Mouse (Mus musculus): ENCODE data around the gene Mier2. TPM values are rescaled to one million over a fixed set of nuclear protein-coding genes. Genes with fewer than 3 reads are reported as not detected.

The Mier2 gene
- polyA plus RNA-seq, 2 experiments: 5.2 to 16.4 TPM

DNA sequence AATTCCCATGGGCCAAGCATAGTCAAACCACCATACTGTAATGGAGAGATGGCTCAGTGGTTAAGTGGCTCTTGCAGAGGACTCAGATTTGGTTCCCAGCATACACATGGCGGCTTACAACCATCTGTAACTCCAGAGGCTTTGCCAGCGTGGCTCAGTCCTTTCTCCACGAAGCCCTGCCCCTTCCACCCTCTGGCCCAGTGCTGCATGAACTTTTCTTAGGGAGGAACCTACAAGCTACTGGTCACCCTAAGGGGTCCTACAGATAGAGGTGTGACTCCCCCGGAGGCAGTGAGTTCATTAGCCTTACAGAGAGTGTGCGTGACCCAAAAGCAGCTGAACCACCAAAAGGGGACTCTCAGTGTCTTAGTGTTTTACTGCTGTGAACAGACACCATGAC, 2.0 kb upstream of the Mier2 start:
- Histone ChIP-seq H3K27me3 (ENCODE audit: control insufficient read depth, insufficient read depth, low read length) (no peaks in the 10 kb centered on the region), H3K27ac (no peak overlapping the region), H3K9me3 (ENCODE audit: control insufficient read depth, low read length) (no peaks in the 10 kb centered on the region), H3K4me1 (replicated peaks; ENCODE audit: control insufficient read depth in 2 of 2, insufficient read depth in 2 of 2, low read length in 1 of 2) (peaks cover 0 to 12% of the 10 kb centered on the region in 2 experiments; a peak in 2 of 4 replicates), H3K4me2 (ENCODE audit: low read depth) (no peak overlapping the region), H3K36me3 (replicated peaks; ENCODE audit: control insufficient read depth, insufficient read depth, low read depth) (no peaks in the 10 kb centered on the region), H3K9ac (replicated peaks) (no peak overlapping the region), H3K4me3 (ENCODE audit: insufficient read depth in 1 of 2, low read depth in 2 of 2, low read length in 2 of 2) (no peak overlapping the region)
- WGBS (ENCODE audit: insufficient replicate concordance): 66% methylated on average over 5 of the region's 5 CpGs
- TF ChIP-seq CTCF (IDR thresholded peaks at IDR 0.05; ENCODE audit: low read depth) (no peak), EP300 (IDR thresholded peaks at IDR 0.05; ENCODE audit: low read depth) (no peak)
- DNase-seq (ENCODE audit: low read depth in 3 of 3, low spot score in 3 of 3) (no peak), ATAC-seq (ENCODE audit: insufficient read depth) (no peak)

DNA sequence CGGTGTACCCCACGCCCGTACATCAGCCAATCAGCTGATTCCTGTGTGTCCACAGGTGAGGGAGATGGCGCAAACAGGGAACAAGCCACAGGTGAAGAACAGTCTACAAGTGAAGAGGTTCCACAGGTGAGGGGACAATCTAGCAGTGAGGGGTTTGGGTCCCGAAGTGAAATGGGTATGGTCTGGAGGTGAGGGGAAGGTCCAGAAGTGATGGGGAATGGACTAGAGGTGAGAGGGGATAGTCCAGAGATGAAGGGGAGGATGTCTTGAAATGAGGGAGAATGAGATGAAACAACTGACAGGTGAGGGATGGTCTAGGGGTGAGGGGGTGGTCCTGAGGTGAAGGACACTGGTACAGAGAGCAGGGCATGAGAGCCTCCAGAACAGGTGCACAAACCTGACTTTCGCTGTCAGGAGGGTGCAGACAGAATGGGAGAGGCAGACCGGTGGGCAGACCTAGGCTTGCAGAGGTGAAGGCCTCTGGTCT, 282 bp upstream of the Mier2 start:
- Histone ChIP-seq H3K27ac (no peak overlapping the region), H3K4me1 (replicated peaks; ENCODE audit: control insufficient read depth in 2 of 2, insufficient read depth in 2 of 2, low read length in 1 of 2) (peaks cover 0 to 12% of the 10 kb centered on the region in 2 experiments; a peak in 2 of 4 replicates), H3K36me3 (replicated peaks; ENCODE audit: control insufficient read depth, insufficient read depth, low read depth) (no peaks in the 10 kb centered on the region), H3K9me3 (ENCODE audit: control insufficient read depth, low read length) (no peaks in the 10 kb centered on the region), H3K9ac (replicated peaks) (no peak overlapping the region), H3K4me2 (ENCODE audit: low read depth) (peak overlapping the region; percentile 77), H3K4me3 (ENCODE audit: insufficient read depth in 1 of 2, low read depth in 2 of 2, low read length in 2 of 2) (peak overlapping the region; percentile 56 to 82), H3K27me3 (ENCODE audit: control insufficient read depth, insufficient read depth, low read length) (no peaks in the 10 kb centered on the region)
- DNase-seq (ENCODE audit: low read depth in 3 of 3, low spot score in 3 of 3): no peak
- WGBS (ENCODE audit: insufficient replicate concordance): 23% methylated on average over 7 of the region's 7 CpGs
- TF ChIP-seq EP300 (IDR thresholded peaks at IDR 0.05; ENCODE audit: low read depth) (no peak), CTCF (IDR thresholded peaks at IDR 0.05; ENCODE audit: low read depth) (no peak)
- no peak for ATAC-seq (ENCODE audit: insufficient read depth)

DNA sequence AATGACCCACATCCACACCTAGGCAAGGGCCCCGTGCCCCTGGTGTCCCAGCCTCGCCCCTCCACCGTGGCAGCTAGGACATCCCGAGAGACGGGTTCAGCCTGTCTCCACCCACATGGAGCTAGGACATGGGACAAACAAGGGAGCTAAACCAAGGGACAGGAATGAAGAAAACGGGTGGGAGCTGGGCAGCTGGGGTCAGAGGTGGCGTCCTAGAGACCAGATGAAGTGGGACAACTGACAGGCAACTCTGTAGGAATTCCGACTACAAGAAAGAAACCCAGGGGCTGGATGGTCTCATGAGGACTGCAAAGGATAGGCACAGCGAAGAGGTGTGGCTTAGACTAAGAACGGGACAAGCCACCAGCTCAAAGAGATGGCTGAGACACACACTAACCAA, 1.3 kb downstream of the Mier2 start:
- no peak overlapping the region for H3K27ac ChIP-seq
- no peaks in the 10 kb centered on the region for H3K27me3 ChIP-seq (ENCODE audit: control insufficient read depth, insufficient read depth, low read length)
- peak overlapping the region; percentile 56 to 82 for H3K4me3 ChIP-seq (ENCODE audit: insufficient read depth in 1 of 2, low read depth in 2 of 2, low read length in 2 of 2)
- H3K9me3 ChIP-seq (ENCODE audit: control insufficient read depth, low read length): no peaks in the 10 kb centered on the region
- DNase-seq (ENCODE audit: low read depth in 3 of 3, low spot score in 3 of 3): no peak
- peak overlapping the region; percentile 77 for H3K4me2 ChIP-seq (ENCODE audit: low read depth)
- peaks cover 0 to 12% of the 10 kb centered on the region in 2 experiments; a peak in 2 of 4 replicates for H3K4me1 ChIP-seq (replicated peaks; ENCODE audit: control insufficient read depth in 2 of 2, insufficient read depth in 2 of 2, low read length in 1 of 2)
- no peak for ATAC-seq (ENCODE audit: insufficient read depth)
- no peak overlapping the region; the same call in 1 of the 2 replicates for H3K9ac ChIP-seq (replicated peaks)
- TF ChIP-seq CTCF (IDR thresholded peaks at IDR 0.05; ENCODE audit: low read depth) (no peak), EP300 (IDR thresholded peaks at IDR 0.05; ENCODE audit: low read depth) (no peak)
- 34% methylated on average over 10 of the region's 10 CpGs for WGBS (ENCODE audit: insufficient replicate concordance)
- peaks cover 4% of the 10 kb centered on the region; the same call in 1 of the 2 replicates for H3K36me3 ChIP-seq (replicated peaks; ENCODE audit: control insufficient read depth, insufficient read depth, low read depth)

DNA sequence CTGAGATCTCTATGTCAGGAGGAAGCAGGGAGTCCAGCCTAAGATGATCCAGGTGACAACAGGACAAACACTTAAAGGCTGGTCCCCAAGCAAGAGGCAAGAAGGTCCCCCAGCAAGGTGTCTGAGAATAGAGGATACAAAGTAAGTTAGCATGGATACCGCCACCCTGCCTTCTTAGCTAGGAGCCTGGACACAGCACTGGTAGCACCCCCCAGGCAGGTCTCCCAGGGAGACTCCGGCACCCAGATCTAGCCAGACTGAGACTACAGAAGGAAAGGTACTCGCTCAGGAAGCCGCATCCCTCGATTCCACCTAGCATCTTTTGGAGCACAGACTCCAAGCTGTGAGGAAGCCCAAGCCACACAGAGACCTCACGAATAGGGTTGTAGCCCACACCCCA, 1.8 kb downstream of the Mier2 start:
- Histone ChIP-seq H3K36me3 (replicated peaks; ENCODE audit: control insufficient read depth, insufficient read depth, low read depth) (peaks cover 4% of the 10 kb centered on the region; the same call in 1 of the 2 replicates), H3K4me3 (ENCODE audit: insufficient read depth in 1 of 2, low read depth in 2 of 2, low read length in 2 of 2) (no peak overlapping the region), H3K27me3 (ENCODE audit: control insufficient read depth, insufficient read depth, low read length) (no peaks in the 10 kb centered on the region), H3K4me2 (ENCODE audit: low read depth) (no peak overlapping the region), H3K4me1 (replicated peaks; ENCODE audit: control insufficient read depth in 2 of 2, insufficient read depth in 2 of 2, low read length in 1 of 2) (peaks cover 0 to 12% of the 10 kb centered on the region in 2 experiments; a peak in 2 of 4 replicates), H3K9ac (replicated peaks) (no peak overlapping the region), H3K27ac (no peak overlapping the region), H3K9me3 (ENCODE audit: control insufficient read depth, low read length) (no peaks in the 10 kb centered on the region)
- ATAC-seq (ENCODE audit: insufficient read depth) (no peak), DNase-seq (ENCODE audit: low read depth in 3 of 3, low spot score in 3 of 3) (no peak)
- TF ChIP-seq CTCF (IDR thresholded peaks at IDR 0.05; ENCODE audit: low read depth) (no peak), EP300 (IDR thresholded peaks at IDR 0.05; ENCODE audit: low read depth) (no peak)
- WGBS (ENCODE audit: insufficient replicate concordance): 73% methylated on average over 6 of the region's 6 CpGs

- Histone ChIP-seq H3K4me2 (ENCODE audit: low read depth) (no peak overlapping the region), H3K4me1 (replicated peaks; ENCODE audit: control insufficient read depth in 2 of 2, insufficient read depth in 2 of 2, low read length in 1 of 2) (peaks cover 0 to 12% of the 10 kb centered on the region in 2 experiments; a peak in 2 of 4 replicates), H3K4me3 (ENCODE audit: insufficient read depth in 1 of 2, low read depth in 2 of 2, low read length in 2 of 2) (no peak overlapping the region), H3K9me3 (ENCODE audit: control insufficient read depth, low read length) (no peaks in the 10 kb centered on the region), H3K27me3 (ENCODE audit: control insufficient read depth, insufficient read depth, low read length) (no peaks in the 10 kb centered on the region), H3K36me3 (replicated peaks; ENCODE audit: control insufficient read depth, insufficient read depth, low read depth) (peaks cover 7% of the 10 kb centered on the region; the same call in 1 of the 2 replicates), H3K9ac (replicated peaks) (no peak overlapping the region), H3K27ac (no peak overlapping the region)
- ATAC-seq (ENCODE audit: insufficient read depth) (no peak), DNase-seq (ENCODE audit: low read depth in 3 of 3, low spot score in 3 of 3) (no peak)
- TF ChIP-seq CTCF (IDR thresholded peaks at IDR 0.05; ENCODE audit: low read depth) (no peak), EP300 (IDR thresholded peaks at IDR 0.05; ENCODE audit: low read depth) (no peak)
- WGBS (ENCODE audit: insufficient replicate concordance): 72% methylated on average over 8 of the region's 8 CpGs
Measured at GRCm38 (mm10) chr10:79552531-79552930, 2.5 kb downstream of the Mier2 start.
